Mouse (Mus musculus) testis, adult 2 months (tissue): ENCODE measurements around the gene Nfrkb.

Experiments
- CTCF ChIP-seq: fragments of 200-500 bp; IDR thresholded peaks from 2 replicates; pipeline ENCODE4 v1.5.1; 2012; ENCODE audit warnings: low read depth, mild to moderate bottlenecking, inconsistent platforms, low read length, moderate library complexity; ENCODE audit not compliant: control insufficient read depth, insufficient read depth, insufficient replicate concordance
- POLR2A ChIP-seq: fragments of 200-500 bp; IDR thresholded peaks from 2 replicates; pipeline ENCODE4 v1.6.1; 2012; ENCODE audit warnings: low read depth, mild to moderate bottlenecking, inconsistent platforms, low read length, moderate library complexity; ENCODE audit not compliant: control insufficient read depth

GRCm38 (mm10) chr9:31439341-31439740, 53.3 kb downstream of the Nfrkb start:
- TF ChIP-seq POLR2A: no peak
- no peak for TF ChIP-seq CTCF
